Mouse (Mus musculus) MEL (cell line): ENCODE data around the gene Tmtc1. TPM values are rescaled to one million over a fixed set of nuclear protein-coding genes. Genes with fewer than 3 reads are reported as not detected.

ENCODE experiments used
- DNase-seq: peaks from one replicate; pipeline ENCODE4 v3.0.0; 2011; ENCODE audit warnings: low read depth, low spot score
- H3K27ac ChIP-seq: 2 replicates; pipeline ENCODE4 v1.5.1; 2012; ENCODE audit warnings: low read depth, mild to moderate bottlenecking, control low read depth, low read length, moderate library complexity; ENCODE audit not compliant: control insufficient read depth
- H3K27me3 ChIP-seq, 2 experiments: fragments of 150-350 bp in 1 of 2; sonication (generic) in 1 of 2; 2 replicates each; pipeline ENCODE4 v1.6.1; 2012; ENCODE audit warnings: low read length in 2 of 2, mild to moderate bottlenecking in 2 of 2, improper control_type of control experiment in 1 of 2, moderate library complexity in 1 of 2; ENCODE audit not compliant: insufficient read depth in 2 of 2, control insufficient read depth in 1 of 2
- H3K36me3 ChIP-seq, 2 experiments: 2 replicates each; pipeline ENCODE4 v1.6.1; 2012 to 2014; ENCODE audit warnings: low read length in 2 of 2, improper control_type of control experiment in 1 of 2, inconsistent platforms in 1 of 2, mild to moderate bottlenecking in 1 of 2; ENCODE audit not compliant: insufficient read depth in 2 of 2, control insufficient read depth in 1 of 2
- H3K4me1 ChIP-seq, 2 experiments: fragments of 150-350 bp in 1 of 2; sonication (generic) in 1 of 2; 2 replicates each; pipeline ENCODE4 v1.6.1; 2012; ENCODE audit warnings: low read length in 2 of 2, improper control_type of control experiment in 1 of 2, mild to moderate bottlenecking in 1 of 2; ENCODE audit not compliant: insufficient read depth in 2 of 2, control insufficient read depth in 1 of 2
- H3K4me3 ChIP-seq, 2 experiments: fragments of 150-350 bp in 1 of 2; sonication (generic) in 1 of 2; 2 replicates each; pipeline ENCODE4 v1.5.1; 2012; ENCODE audit warnings: low read depth in 2 of 2, low read length in 2 of 2, mild to moderate bottlenecking in 2 of 2, moderate library complexity in 2 of 2, control low read depth in 1 of 2, improper control_type of control experiment in 1 of 2; ENCODE audit not compliant: control insufficient read depth in 1 of 2, insufficient read depth in 1 of 2
- H3K79me2 ChIP-seq: 2 replicates; pipeline ENCODE4 v1.6.1; 2012; ENCODE audit warnings: mild to moderate bottlenecking, low read length, moderate library complexity; ENCODE audit not compliant: control insufficient read depth, poor library complexity, insufficient read depth
- H3K9ac ChIP-seq: 2 replicates; pipeline ENCODE4 v1.6.1; 2012; ENCODE audit warnings: low read depth, mild to moderate bottlenecking, control low read depth, low read length, moderate library complexity; ENCODE audit not compliant: control insufficient read depth, poor library complexity, severe bottlenecking
- H3K9me3 ChIP-seq: fragments of 150-350 bp; sonication (generic); replicated peaks from 2 replicates; pipeline ENCODE4 v1.6.1; 2012; ENCODE audit warnings: mild to moderate bottlenecking, low read length, improper control_type of control experiment, moderate library complexity; ENCODE audit not compliant: insufficient read depth
- CHD2 ChIP-seq: IDR thresholded peaks from 2 replicates; pipeline ENCODE4 v1.6.1; 2011; ENCODE audit warnings: low read length, improper control_type of control experiment
- EP300 ChIP-seq, 2 experiments: IDR thresholded peaks; 2 replicates each; pipeline ENCODE4 v1.6.1; 2011; ENCODE audit warnings: improper control_type of control experiment in 2 of 2, low read length in 2 of 2, low read depth in 1 of 2, mild to moderate bottlenecking in 1 of 2
- GABPA ChIP-seq: IDR thresholded peaks from 2 replicates; pipeline ENCODE4 v1.6.1; 2012; ENCODE audit warnings: low read depth, mild to moderate bottlenecking, inconsistent platforms, low read length, improper control_type of control experiment, moderate library complexity
- GATA1 ChIP-seq: IDR thresholded peaks from 2 replicates; pipeline ENCODE4 v1.6.1; 2011; ENCODE audit warnings: low read depth, low read length, improper control_type of control experiment
- HCFC1 ChIP-seq: IDR thresholded peaks from 2 replicates; pipeline ENCODE4 v1.6.1; 2012; ENCODE audit warnings: low read depth, mild to moderate bottlenecking, inconsistent platforms, low read length, improper control_type of control experiment, moderate library complexity
- JUND ChIP-seq: IDR thresholded peaks from 2 replicates; pipeline ENCODE4 v1.6.1; 2011; ENCODE audit warnings: low read depth, mild to moderate bottlenecking, improper control_type of control experiment, low read length
- MAFK ChIP-seq: IDR thresholded peaks from 2 replicates; pipeline ENCODE4 v1.6.1; 2011; ENCODE audit warnings: low read depth, mild to moderate bottlenecking, low read length, improper control_type of control experiment, borderline replicate concordance
- MAX ChIP-seq: IDR thresholded peaks from 2 replicates; pipeline ENCODE4 v1.6.1; 2011; ENCODE audit warnings: low read length, improper control_type of control experiment
- MEF2A ChIP-seq: IDR thresholded peaks from 2 replicates; pipeline ENCODE4 v1.6.1; 2014; ENCODE audit warnings: low read depth, mild to moderate bottlenecking, inconsistent platforms, low read length, improper control_type of control experiment; ENCODE audit not compliant: poor library complexity, insufficient replicate concordance, severe bottlenecking; ENCODE audit errors: extremely low read depth
- MYB ChIP-seq: IDR thresholded peaks from 2 replicates; pipeline ENCODE4 v1.6.1; 2011; ENCODE audit warnings: mild to moderate bottlenecking, low read depth, low read length, improper control_type of control experiment
- NRF1 ChIP-seq: IDR thresholded peaks from 2 replicates; pipeline ENCODE4 v1.6.1; 2014; ENCODE audit warnings: low read depth, mild to moderate bottlenecking, inconsistent platforms, low read length, improper control_type of control experiment, moderate library complexity; ENCODE audit not compliant: poor library complexity, insufficient read depth, severe bottlenecking
- POLR2A ChIP-seq, 2 experiments: IDR thresholded peaks; 2 replicates each; pipeline ENCODE4 v1.6.1; 2011 to 2012; ENCODE audit warnings: low read length in 2 of 2, mild to moderate bottlenecking in 2 of 2, control low read depth in 1 of 2, improper control_type of control experiment in 1 of 2, low read depth in 1 of 2, moderate library complexity in 1 of 2; ENCODE audit not compliant: control insufficient read depth in 1 of 2, insufficient read depth in 1 of 2, poor library complexity in 1 of 2
- POLR2AphosphoS2 ChIP-seq: IDR thresholded peaks from 2 replicates; pipeline ENCODE4 v1.6.1; 2011; ENCODE audit warnings: low read length, improper control_type of control experiment
- RAD21 ChIP-seq: IDR thresholded peaks from 2 replicates; pipeline ENCODE4 v1.6.1; 2011; ENCODE audit warnings: mild to moderate bottlenecking, low read depth, low read length, improper control_type of control experiment
- RCOR1 ChIP-seq: IDR thresholded peaks from 2 replicates; pipeline ENCODE4 v1.6.1; 2012; ENCODE audit warnings: low read depth, mild to moderate bottlenecking, inconsistent platforms, low read length, improper control_type of control experiment
- SMC3 ChIP-seq: IDR thresholded peaks from 2 replicates; pipeline ENCODE4 v1.6.1; 2011; ENCODE audit warnings: low read depth, low read length, improper control_type of control experiment
- TAL1 ChIP-seq: IDR thresholded peaks from 2 replicates; pipeline ENCODE4 v1.6.1; 2012; ENCODE audit warnings: mild to moderate bottlenecking, inconsistent platforms, low read length, moderate library complexity, mixed read lengths
- ZC3H11A ChIP-seq: IDR thresholded peaks from 2 replicates; pipeline ENCODE4 v1.6.1; 2012; ENCODE audit warnings: low read depth, mild to moderate bottlenecking, inconsistent platforms, low read length, improper control_type of control experiment
- ZMIZ1 ChIP-seq: IDR thresholded peaks from 2 replicates; pipeline ENCODE4 v1.6.1; 2012; ENCODE audit warnings: low read depth, mild to moderate bottlenecking, inconsistent platforms, low read length, improper control_type of control experiment, moderate library complexity
- ZNF384 ChIP-seq: IDR thresholded peaks from 2 replicates; pipeline ENCODE4 v1.6.1; 2012; ENCODE audit warnings: low read depth, mild to moderate bottlenecking, inconsistent platforms, low read length, improper control_type of control experiment
- polyA plus RNA-seq, 2 experiments: library from polyadenylated mRNA; stranded (reverse) in 1 of 2; unstranded in 1 of 2; fragments of >175 nt in 1 of 2; fragments of >200 nt in 1 of 2; gene quantifications; 2 replicates each; pipeline versions ENCODE4 v1.2.1 to v1.2.4; 2012; ENCODE audit warnings: low replicate concordance in 2 of 2, low read depth in 1 of 2; ENCODE audit not compliant: insufficient read length in 2 of 2, insufficient read depth in 1 of 2, missing spikeins in 1 of 2
- total RNA-seq: library from RNA; depleted of rRNA; stranded (reverse); fragments of 300-350 nt; gene quantifications from 2 replicates; pipeline ENCODE4 v1.2.3, GENCODE M21; 2012

Tmtc1 gene
- total and polyA plus RNA-seq, 3 experiments, result 0.03 TPM; not detected in 2

GRCm38 (mm10) chr6:148255395-148256053 lies 188.7 kb downstream of the Tmtc1 start:
- Histone ChIP-seq H3K9ac (no peak overlapping the region), H3K79me2 (no peaks in the 10 kb centered on the region), H3K4me3 (no peak overlapping the region), H3K36me3 (no peaks in the 10 kb centered on the region), H3K27me3 (peaks cover 0 to 2% of the 10 kb centered on the region in 2 experiments; a peak in 3 of 4 replicates), H3K9me3 (no peaks in the 10 kb centered on the region), H3K27ac (no peak overlapping the region), H3K4me1 (no peaks in the 10 kb centered on the region)
- no peak for DNase-seq
- TF ChIP-seq MYB (no peak), RAD21 (no peak), HCFC1 (no peak), POLR2AphosphoS2 (no peak), NRF1 (no peak), SMC3 (no peak), RCOR1 (no peak), ZMIZ1 (no peak), ZNF384 (no peak), EP300 (IDR thresholded peaks at IDR 0.05; ENCODE audit: low read depth in 1 of 2, low read length in 2 of 2) (no peak), TAL1 (no peak), GATA1 (no peak), MAX (no peak), CHD2 (no peak), MEF2A (no peak), ZC3H11A (no peak), MAFK (no peak), JUND (no peak), GABPA (no peak), POLR2A (IDR thresholded peaks at IDR 0.05; ENCODE audit: control insufficient read depth in 1 of 2, insufficient read depth in 1 of 2, low read depth in 1 of 2, low read length in 2 of 2, poor library complexity in 1 of 2) (no peak)

GRCm38 (mm10) chr6:148249221-148249620 lies 195.0 kb downstream of the Tmtc1 start:
- TF ChIP-seq ZNF384, result no peak
- Histone ChIP-seq H3K4me3 (no peak overlapping the region), H3K27ac (no peak overlapping the region), H3K9ac (no peak overlapping the region), H3K79me2 (no peaks in the 10 kb centered on the region), H3K36me3 (no peaks in the 10 kb centered on the region), H3K4me1 (no peaks in the 10 kb centered on the region), H3K27me3 (peaks cover 0 to 2% of the 10 kb centered on the region in 2 experiments; a peak in 3 of 4 replicates), H3K9me3 (no peaks in the 10 kb centered on the region)
- no peak for DNase-seq
